Mouse (Mus musculus) gastrocnemius, postnatal 10 days (tissue): ENCODE measurements around the gene Copz2. TPM values are rescaled to one million over a fixed set of nuclear protein-coding genes. Genes with fewer than 3 reads are reported as not detected.
A peak's percentile ranks its signal among the peaks of the same experiment; 100 is the strongest.
"Not testable (repeated sequence)": the region's sequence is repeated elsewhere in the genome, so short reads cannot be mapped to it uniquely, and the experiment has no call there.

Source experiments
- DNase-seq: peaks from one replicate; pipeline ENCODE4 v3.0.0; 2021; ENCODE audit warnings: mixed read lengths
- long read RNA-seq, 2 experiments: library from polyadenylated mRNA; stranded (forward); transcript quantifications; one replicate each; pipeline ENCODE4 v2.0.0; 2021
- total RNA-seq, 2 experiments: library from RNA; stranded (reverse); gene quantifications; 2 replicates each; pipeline ENCODE4 v1.2.3; 2021

Copz2 gene
- 10 to 100 TPM; 47.2 to 55.1 TPM for total RNA-seq
- long read RNA-seq, experiment 1, transcript Copz2-201 (9 exons, 930 nt): major isoform, 36 of 39 reads
- long read RNA-seq, experiment 1, partial matches to known transcripts: 0 of 39 reads
- long read RNA-seq, experiment 1, other reads (novel, unspliced or antisense): 3 of 39 reads
- long read RNA-seq, experiment 2, transcript Copz2-201 (9 exons, 930 nt): major isoform, 42 of 45 reads
- long read RNA-seq, experiment 2, partial matches to known transcripts: 1 of 45 reads
- long read RNA-seq, experiment 2, other reads (novel, unspliced or antisense): 2 of 45 reads

GRCm38 (mm10) chr11:96849681-96850467 is at the start of gene Copz2:
Copz2 (plus strand) TSS chr11:96849870.
- DNase-seq: peak; percentile 69

- no peak for DNase-seq
Measured at GRCm38 (mm10) chr11:96805606-96806005, 44.1 kb upstream of the Copz2 start.

GRCm38 (mm10) chr11:96808066-96808465 is 41.6 kb upstream of the Copz2 start:
- no peak for DNase-seq

GRCm38 (mm10) chr11:96809562-96810235 is 40.0 kb upstream of the Copz2 start:
- DNase-seq: no peak

GRCm38 (mm10) chr11:96811188-96811587 is 38.5 kb upstream of the Copz2 start:
- DNase-seq: not testable (repeated sequence)

DNA sequence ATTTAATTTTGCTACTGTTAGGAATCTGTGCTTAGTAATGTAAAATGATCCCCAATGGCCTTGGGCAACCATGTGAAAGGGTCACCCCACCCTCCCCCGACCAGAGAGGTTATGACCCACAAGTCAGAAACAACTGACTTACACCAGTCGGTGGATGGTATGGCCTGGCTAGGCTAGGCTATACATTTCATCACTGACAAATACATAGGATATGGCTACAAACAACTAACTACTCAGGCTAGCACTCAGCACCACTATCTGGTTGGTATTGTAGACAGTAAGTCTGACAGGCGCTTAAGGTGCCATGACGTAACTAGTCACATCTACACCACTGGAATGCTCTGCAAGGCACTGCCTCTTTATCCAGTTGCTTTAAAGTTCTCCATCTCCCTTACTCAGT is 36.2 kb upstream of the Copz2 start:
- no peak for DNase-seq

GRCm38 (mm10) chr11:96813920-96814319 is 35.8 kb upstream of the Copz2 start:
- DNase-seq: no peak

DNA sequence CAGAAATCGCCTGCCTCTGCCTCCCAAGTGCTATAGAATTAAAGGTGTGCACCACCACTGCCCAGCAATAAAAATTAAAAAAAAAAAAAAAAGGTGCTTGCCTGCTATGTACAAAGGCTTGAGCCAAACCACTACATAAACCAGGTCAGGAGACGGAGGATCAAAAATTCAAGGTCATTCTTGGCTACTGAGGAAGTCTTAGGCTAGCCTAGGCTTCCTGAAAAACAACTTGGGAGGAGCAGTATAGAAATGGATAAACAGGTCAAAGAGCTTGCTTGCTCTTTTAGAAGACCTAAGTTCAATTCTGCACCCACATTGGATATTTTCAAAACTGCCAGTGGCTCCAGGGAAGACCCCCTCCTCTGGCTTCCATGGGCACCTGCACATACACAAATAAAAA is 35.2 kb upstream of the Copz2 start:
- no peak for DNase-seq

- DNase-seq: no peak
Measured at GRCm38 (mm10) chr11:96815895-96816294, 33.8 kb upstream of the Copz2 start.

GRCm38 (mm10) chr11:96816494-96816893 is 33.2 kb upstream of the Copz2 start:
- no peak for DNase-seq

GRCm38 (mm10) chr11:96816979-96817378 is 32.7 kb upstream of the Copz2 start:
- DNase-seq: no peak

GRCm38 (mm10) chr11:96818128-96818710 is 31.5 kb upstream of the Copz2 start:
- no peak for DNase-seq

- no peak for DNase-seq
Measured at GRCm38 (mm10) chr11:96821956-96822355, 27.7 kb upstream of the Copz2 start.

GRCm38 (mm10) chr11:96822675-96823470 is 26.8 kb upstream of the Copz2 start:
- DNase-seq: no peak

- DNase-seq: no peak
Measured at GRCm38 (mm10) chr11:96823471-96823837, 26.2 kb upstream of the Copz2 start.

DNA sequence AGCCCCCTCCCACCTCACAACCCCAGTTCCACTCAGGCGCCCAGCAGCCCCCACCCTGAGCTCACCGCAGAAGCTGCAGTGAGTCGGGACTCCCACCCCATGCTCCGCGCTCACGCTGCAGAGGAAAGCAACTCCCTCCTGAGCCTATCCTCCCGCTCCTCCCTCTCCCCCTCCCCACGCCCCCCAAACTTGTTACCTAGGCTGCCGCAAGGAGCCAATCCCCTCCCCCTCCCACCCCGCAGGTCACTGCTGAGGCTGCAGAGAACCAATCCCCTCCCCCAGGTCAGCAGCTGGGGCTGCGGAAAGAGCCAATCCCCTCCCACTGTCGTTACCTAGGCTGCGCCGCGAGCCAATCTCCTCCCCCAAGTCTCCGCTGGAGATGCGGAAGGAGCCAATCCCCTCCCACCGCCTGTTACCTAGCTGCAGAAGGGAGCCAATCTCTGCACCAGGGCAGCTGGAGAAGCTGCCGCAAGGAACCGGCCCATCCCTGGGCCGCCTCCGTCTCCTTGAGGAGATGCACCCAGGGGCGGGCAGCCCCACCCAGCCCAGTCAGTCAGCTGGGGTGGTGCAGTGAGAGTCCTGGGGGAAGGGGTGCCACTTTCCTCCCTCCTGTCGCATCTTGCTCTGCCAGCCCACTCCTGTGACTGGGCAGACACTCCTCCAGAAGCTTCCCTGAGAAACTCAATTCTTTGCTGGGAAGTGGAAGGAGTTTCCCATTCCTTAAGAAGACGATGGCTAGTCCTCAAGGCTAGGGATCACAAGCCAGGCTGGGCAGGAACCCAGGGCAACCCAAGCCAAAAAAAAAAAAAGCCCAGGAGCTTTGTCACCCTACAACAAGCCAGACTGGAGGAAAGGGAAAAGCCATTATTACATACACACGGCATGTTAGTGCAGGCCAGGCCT is 25.5 kb upstream of the Copz2 start:
- peak; percentile 68 for DNase-seq

DNA sequence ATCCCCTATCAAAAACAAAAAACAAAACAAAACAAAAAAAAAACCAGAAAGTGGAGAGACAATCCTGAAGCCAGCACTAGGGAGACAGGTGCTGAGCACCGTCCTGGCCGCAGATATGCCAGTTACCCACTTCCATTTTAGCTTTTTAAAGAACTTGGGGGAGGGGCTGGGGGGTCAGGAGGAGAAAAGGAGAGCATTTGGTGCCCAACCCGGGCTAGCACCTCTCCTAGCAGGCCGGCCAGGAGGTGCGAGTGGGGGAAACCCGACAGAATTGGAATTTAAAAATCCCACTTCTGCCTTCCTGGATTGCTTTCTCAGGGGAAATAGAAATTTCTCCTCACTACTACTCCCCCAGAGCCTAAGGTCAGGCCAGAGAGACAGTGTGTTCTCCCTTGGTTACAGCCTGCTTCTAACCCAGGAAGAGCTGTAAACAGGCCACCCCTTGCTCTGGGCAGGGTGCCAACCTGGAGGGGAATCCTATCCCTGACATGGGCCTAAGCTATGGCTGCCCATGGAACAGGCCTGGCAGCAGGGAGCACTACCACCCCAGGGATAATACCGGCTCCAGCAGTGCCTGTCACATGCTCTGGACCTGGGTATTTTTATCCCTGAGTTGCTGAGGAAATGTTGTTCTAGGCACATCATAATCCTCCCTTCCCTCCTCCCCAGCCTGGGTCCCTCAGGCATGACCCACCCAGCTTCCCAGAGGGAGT is 24.7 kb upstream of the Copz2 start:
- DNase-seq: peak; percentile 82

GRCm38 (mm10) chr11:96826481-96826880 is 23.2 kb upstream of the Copz2 start:
- no peak for DNase-seq

GRCm38 (mm10) chr11:96827062-96827581 is 22.5 kb upstream of the Copz2 start:
- no peak for DNase-seq

- no peak for DNase-seq
Measured at GRCm38 (mm10) chr11:96827917-96828316, 21.8 kb upstream of the Copz2 start.
